Mouse (Mus musculus): Measurements from ENCODE around the gene Lrrc27. TPM values are rescaled to one million over a fixed set of nuclear protein-coding genes. Genes with fewer than 3 reads are reported as not detected.

The Lrrc27 gene
- under 1 TPM; 0.30 to 0.47 TPM for total RNA-seq (2023)

GRCm38 (mm10) chr7:139212754-139213745, at the start of gene Lrrc27, which contains the start of gene Stk32c:
Gene Lrrc27 (plus strand): TSS chr7:139212988.
Gene Stk32c (minus strand): TSS chr7:139213307.

GRCm38 (mm10) chr7:139247881-139248614, 35.3 kb downstream of the Lrrc27 start, which contains the start of gene Pwwp2b:
Gene Pwwp2b (plus strand): TSS chr7:139248482.

Other genes with a start within 250 kb of the Lrrc27 start
- gene Dpysl4, start 127.0 kb upstream of the Lrrc27 start, total RNA-seq (2023) = not detected
- under 1 TPM in 1 of 2 experiments, not detected in 1; 0.21 TPM for gene Stk32c, start 319 bp downstream of the Lrrc27 start, total RNA-seq (2023)
- 10 to 100 TPM; 10.6 to 11.2 TPM for gene Pwwp2b, start 35.5 kb downstream of the Lrrc27 start, total RNA-seq (2023)
- 10 to 100 TPM; 28.2 to 30.7 TPM for gene Inpp5a, start 176.1 kb downstream of the Lrrc27 start, total RNA-seq (2023)